Mouse (Mus musculus): ENCODE data around the gene Gm28576. TPM values are rescaled to one million over a fixed set of nuclear protein-coding genes. Genes with fewer than 3 reads are reported as not detected.
"Not testable (repeated sequence)": the region's sequence is repeated elsewhere in the genome, so short reads cannot be mapped to it uniquely, and the experiment has no call there.

Gm28576 gene
- not detected in 2 replicates for polyA plus RNA-seq (2015; fragmentation: Nextera tagmentation; extraction: Ambion mirVana)

GRCm38 (mm10) chrY:7722641-7723040 lies at the start of gene Gm28576:
Gm28576 (plus strand) TSS chrY:7722941.
- not testable (repeated sequence) for H3K4me2 ChIP-seq (replicated peaks); H3K4me3 ChIP-seq (replicated peaks); H3K36me3 ChIP-seq; H3K4me1 ChIP-seq (replicated peaks); H3K27ac ChIP-seq; H3K27me3 ChIP-seq; H3K9me3 ChIP-seq; ATAC-seq; H3K9ac ChIP-seq (replicated peaks)
- WGBS, result no CpG with 5 or more reads among the region's 8 CpGs

Other genes starting within 250 kb of the Gm28576 start
- gene Gm20826, start 84.5 kb upstream of the Gm28576 start, polyA plus RNA-seq (2015; fragmentation: Nextera tagmentation; extraction: Ambion mirVana), result not detected in 2 replicates

Measured in midbrain, embryonic 13.5 days (tissue).